Mouse (Mus musculus): Measurements from ENCODE around the gene Fbxw8. TPM values are rescaled to one million over a fixed set of nuclear protein-coding genes. Genes with fewer than 3 reads are reported as not detected.

Gene Fbxw8
- polyA plus RNA-seq, 1 experiment from 2014 or later, result 18.0 TPM

DNA sequence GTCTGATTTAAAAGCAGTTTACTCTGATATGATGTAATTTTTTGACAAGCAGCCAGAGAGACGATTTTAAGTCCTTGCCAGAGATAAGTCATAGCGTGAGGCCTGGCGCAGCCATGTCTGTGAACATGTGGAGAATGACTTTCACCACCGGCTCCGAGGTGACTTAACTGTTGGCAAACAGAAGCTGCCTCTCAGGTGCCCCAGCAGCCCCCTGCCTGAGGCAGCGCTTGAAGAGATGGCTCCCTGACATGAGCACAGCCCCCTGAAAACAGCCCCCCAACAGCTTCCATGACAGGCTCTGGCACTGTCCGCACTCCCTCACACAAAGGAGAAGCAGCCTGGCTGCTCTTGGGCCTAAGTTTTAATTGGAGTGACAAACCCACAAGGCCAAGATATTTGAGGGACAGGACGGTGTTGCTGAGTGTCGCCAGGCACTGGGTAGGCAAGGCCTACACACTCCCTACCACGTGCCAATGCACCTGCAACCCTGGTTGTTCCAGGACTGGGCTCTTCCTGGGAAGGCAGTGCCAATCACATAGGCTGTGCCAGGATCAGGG is 71.0 kb downstream of the Fbxw8 start:
- H3K4me2 ChIP-seq, result no peak overlapping the region
- 0 out of 2 replicates have a peak, but pooled peaks have one; percentile 44 for ATAC-seq (ENCODE audit: low FRiP score)
- H3K27me3 ChIP-seq (replicated peaks), result no peaks in the 10 kb centered on the region
- WGBS, result 48% methylated on average over 10 of the region's 10 CpGs
- no peaks in the 10 kb centered on the region for H3K36me3 ChIP-seq
- no peaks in the 10 kb centered on the region for H3K9me3 ChIP-seq (replicated peaks)
- H3K4me3 ChIP-seq (replicated peaks), result no peak overlapping the region
- H3K4me1 ChIP-seq, result peaks cover 93% of the 10 kb centered on the region
- H3K27ac ChIP-seq (replicated peaks), result peak overlapping the region; percentile 65
- H3K9ac ChIP-seq (replicated peaks), result 0 out of 2 replicates have a peak overlapping the region, but pooled peaks have one; percentile 6

DNA sequence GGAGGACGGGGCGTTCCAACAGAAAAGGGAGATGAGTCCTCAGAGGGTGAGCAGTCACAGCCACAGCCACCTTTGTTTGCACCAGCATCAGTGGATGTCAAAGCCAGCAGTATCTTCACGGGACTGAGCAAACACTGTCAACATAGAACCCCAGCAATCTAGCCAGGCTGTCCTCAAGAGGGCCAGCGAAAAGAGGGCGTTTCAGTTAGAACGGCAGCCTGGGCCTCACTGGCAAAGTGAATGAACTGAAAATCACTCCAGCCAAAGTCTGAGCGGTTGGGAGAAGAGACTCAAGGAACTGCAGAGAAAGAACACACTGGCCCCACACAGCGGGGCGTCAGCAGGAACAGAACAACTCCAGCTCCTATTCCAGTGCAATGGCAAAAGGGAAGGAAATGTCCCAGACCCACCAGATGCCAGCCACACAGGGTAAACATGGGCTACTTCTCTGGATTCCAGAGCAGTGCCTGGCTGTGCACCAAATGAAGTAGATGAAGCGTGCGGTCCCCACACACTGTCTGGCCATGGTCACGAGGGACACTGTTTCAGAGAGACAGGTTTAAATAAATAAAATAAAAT is 72.1 kb downstream of the Fbxw8 start:
- Histone ChIP-seq H3K4me3 (replicated peaks) (no peak overlapping the region), H3K27me3 (replicated peaks) (no peaks in the 10 kb centered on the region), H3K9ac (replicated peaks) (no peak overlapping the region), H3K4me1 (peaks cover 90% of the 10 kb centered on the region), H3K9me3 (replicated peaks) (no peaks in the 10 kb centered on the region), H3K4me2 (no peak overlapping the region), H3K27ac (replicated peaks) (peak overlapping the region; percentile 38), H3K36me3 (no peaks in the 10 kb centered on the region)
- 58% methylated on average over 12 of the region's 12 CpGs for WGBS
- no peak for ATAC-seq (ENCODE audit: low FRiP score)

DNA sequence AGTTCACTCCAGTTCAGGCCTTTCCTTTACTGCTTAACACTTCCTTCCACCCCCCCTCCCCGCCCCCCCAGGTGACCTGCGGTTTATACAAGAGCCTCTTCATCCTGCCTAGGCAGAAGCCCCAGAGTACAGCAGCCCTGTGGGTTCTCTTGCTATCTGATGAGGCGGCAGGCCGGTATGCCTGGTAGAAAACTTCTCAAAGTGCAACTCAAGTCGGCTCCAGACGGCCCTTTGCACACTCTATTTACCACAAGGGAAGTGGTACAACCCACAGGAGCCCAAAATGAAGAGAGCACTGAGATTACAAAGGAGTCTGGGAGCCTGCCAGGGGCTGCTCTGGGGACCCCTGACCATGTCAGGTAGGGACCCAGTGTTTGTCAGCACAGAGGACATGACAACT is 73.3 kb downstream of the Fbxw8 start:
- Histone ChIP-seq H3K27me3 (replicated peaks) (no peaks in the 10 kb centered on the region), H3K9ac (replicated peaks) (no peak overlapping the region), H3K9me3 (replicated peaks) (no peaks in the 10 kb centered on the region), H3K4me2 (no peak overlapping the region), H3K4me3 (replicated peaks) (no peak overlapping the region), H3K4me1 (peaks cover 91% of the 10 kb centered on the region), H3K27ac (replicated peaks) (no peak overlapping the region), H3K36me3 (peaks cover 3% of the 10 kb centered on the region; the same call in 1 of the 2 replicates)
- WGBS, result 79% methylated on average over 6 of the region's 6 CpGs
- ATAC-seq (ENCODE audit: low FRiP score), result no peak

DNA sequence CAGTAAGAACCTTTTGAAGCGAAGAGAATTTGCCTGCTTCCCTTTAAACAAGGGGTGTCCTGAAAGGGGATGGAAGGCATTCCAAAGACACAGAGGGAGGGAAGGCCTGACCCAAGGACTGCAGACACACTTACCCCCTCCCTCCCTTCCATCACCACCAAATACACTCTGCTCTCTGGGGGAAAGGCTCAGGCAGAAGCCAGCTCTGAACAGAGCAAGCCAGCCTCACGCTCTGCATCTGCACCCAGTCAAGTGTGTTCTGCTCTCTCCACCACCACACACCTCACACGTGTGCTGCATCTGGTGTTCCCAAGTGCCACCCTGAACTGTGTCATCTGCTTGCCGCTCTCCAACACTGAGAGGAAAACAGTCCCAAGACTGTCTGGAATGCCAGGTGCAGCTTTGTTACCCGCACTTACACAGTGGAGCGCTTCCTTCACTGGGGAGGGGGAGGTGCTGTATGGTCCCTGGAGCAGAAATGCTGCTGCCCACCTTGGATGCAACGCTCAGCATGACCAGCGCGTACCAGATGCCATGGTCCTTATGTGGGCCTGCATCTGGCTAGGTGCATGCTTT is 73.8 kb downstream of the Fbxw8 start:
- no peak overlapping the region for H3K4me3 ChIP-seq (replicated peaks)
- WGBS, result 59% methylated on average over 9 of the region's 9 CpGs
- no peak overlapping the region for H3K9ac ChIP-seq (replicated peaks)
- no peaks in the 10 kb centered on the region for H3K9me3 ChIP-seq (replicated peaks)
- no peak for ATAC-seq (ENCODE audit: low FRiP score)
- peaks cover 8% of the 10 kb centered on the region; the same call in 1 of the 2 replicates for H3K36me3 ChIP-seq
- H3K4me2 ChIP-seq, result no peak overlapping the region
- peaks cover 91% of the 10 kb centered on the region for H3K4me1 ChIP-seq
- H3K27me3 ChIP-seq (replicated peaks), result no peaks in the 10 kb centered on the region
- H3K27ac ChIP-seq (replicated peaks), result no peak overlapping the region

DNA sequence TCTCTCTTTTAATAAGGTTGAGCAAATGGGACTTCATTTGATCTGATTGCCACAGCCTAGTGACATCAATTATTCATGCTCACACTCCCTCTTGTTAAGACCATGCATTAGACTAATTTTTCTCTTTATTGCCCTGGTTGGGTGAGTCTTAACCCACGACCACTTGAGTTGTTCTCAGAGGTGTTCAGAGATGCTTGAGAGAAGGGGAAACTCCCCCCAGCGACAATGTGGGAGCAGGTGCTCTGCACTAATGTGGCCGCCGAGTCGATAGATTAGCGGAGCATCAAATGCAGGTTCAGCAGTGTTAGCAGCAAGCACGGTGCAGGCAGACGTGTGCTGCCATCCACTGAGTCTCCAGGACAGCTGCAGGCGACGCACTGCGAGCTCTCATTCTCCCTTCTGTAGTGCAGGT is 75.4 kb downstream of the Fbxw8 start:
- no peaks in the 10 kb centered on the region for H3K27me3 ChIP-seq (replicated peaks)
- no peak overlapping the region for H3K4me2 ChIP-seq
- no peak for ATAC-seq (ENCODE audit: low FRiP score)

DNA sequence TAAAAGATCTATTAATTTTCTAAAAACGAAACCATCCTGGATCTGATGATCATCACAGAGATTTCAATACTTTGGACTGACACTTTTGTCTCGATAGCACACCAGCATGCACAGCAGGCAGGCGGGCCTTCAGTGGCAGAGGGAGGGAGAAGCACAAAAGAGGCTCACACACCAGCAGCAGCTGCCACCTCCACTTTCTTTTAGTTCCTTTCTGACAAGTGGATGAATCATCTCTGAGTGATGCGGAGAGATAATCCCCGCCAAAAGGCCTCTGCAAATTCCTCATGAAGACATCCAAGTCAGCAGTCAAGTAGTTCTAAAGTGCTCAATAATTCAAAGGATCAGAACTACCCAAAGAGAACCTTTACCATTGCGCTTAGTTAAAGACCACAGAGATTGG is 75.9 kb downstream of the Fbxw8 start:
- ATAC-seq (ENCODE audit: low FRiP score), result no peak
- Histone ChIP-seq H3K4me1 (peaks cover 76% of the 10 kb centered on the region), H3K9me3 (replicated peaks) (no peaks in the 10 kb centered on the region), H3K27me3 (replicated peaks) (no peaks in the 10 kb centered on the region), H3K4me3 (replicated peaks) (no peak overlapping the region), H3K4me2 (no peak overlapping the region), H3K27ac (replicated peaks) (peak overlapping the region; percentile 62), H3K36me3 (peaks cover 18% of the 10 kb centered on the region), H3K9ac (replicated peaks) (no peak overlapping the region)
- WGBS, result 40% methylated on average over 6 of the region's 6 CpGs

More for the DNA sequence above, 75.4 kb downstream of the Fbxw8 start:
- 31% methylated on average over 11 of the region's 11 CpGs for WGBS
- H3K4me3 ChIP-seq (replicated peaks), result no peak overlapping the region
- H3K9me3 ChIP-seq (replicated peaks), result no peaks in the 10 kb centered on the region
- H3K27ac ChIP-seq (replicated peaks), result peak overlapping the region; percentile 62
- H3K36me3 ChIP-seq, result peaks cover 18% of the 10 kb centered on the region
- H3K4me1 ChIP-seq, result peaks cover 81% of the 10 kb centered on the region
- H3K9ac ChIP-seq (replicated peaks), result no peak overlapping the region; the same call in 1 of the 2 replicates

DNA sequence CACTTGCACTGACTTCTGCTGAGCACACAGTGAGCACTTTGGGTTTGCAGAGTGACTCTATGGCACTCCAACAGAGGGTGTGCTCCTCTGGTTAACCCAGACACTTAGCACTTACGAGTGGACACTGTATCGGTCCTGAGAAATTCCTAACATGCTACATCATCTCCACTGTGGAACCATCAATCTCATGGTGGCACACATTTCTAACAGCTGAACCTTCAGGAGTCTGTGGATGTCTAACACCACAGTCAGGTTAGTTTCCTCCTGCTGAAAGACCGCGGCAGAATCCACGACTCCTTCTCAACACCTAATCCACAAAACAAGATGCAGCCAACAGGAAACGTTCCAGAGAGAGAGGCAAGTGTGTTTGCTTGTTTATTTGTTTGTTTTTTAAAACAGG is 76.7 kb downstream of the Fbxw8 start:
- H3K36me3 ChIP-seq, result peaks cover 23% of the 10 kb centered on the region
- no peaks in the 10 kb centered on the region for H3K9me3 ChIP-seq (replicated peaks)
- 82% methylated on average over 6 of the region's 6 CpGs for WGBS
- H3K27me3 ChIP-seq (replicated peaks), result no peaks in the 10 kb centered on the region
- ATAC-seq (ENCODE audit: low FRiP score), result no peak
- H3K4me3 ChIP-seq (replicated peaks), result no peak overlapping the region
- no peak overlapping the region for H3K27ac ChIP-seq (replicated peaks)
- peaks cover 73% of the 10 kb centered on the region for H3K4me1 ChIP-seq
- no peak overlapping the region for H3K9ac ChIP-seq (replicated peaks)
- no peak overlapping the region for H3K4me2 ChIP-seq

DNA sequence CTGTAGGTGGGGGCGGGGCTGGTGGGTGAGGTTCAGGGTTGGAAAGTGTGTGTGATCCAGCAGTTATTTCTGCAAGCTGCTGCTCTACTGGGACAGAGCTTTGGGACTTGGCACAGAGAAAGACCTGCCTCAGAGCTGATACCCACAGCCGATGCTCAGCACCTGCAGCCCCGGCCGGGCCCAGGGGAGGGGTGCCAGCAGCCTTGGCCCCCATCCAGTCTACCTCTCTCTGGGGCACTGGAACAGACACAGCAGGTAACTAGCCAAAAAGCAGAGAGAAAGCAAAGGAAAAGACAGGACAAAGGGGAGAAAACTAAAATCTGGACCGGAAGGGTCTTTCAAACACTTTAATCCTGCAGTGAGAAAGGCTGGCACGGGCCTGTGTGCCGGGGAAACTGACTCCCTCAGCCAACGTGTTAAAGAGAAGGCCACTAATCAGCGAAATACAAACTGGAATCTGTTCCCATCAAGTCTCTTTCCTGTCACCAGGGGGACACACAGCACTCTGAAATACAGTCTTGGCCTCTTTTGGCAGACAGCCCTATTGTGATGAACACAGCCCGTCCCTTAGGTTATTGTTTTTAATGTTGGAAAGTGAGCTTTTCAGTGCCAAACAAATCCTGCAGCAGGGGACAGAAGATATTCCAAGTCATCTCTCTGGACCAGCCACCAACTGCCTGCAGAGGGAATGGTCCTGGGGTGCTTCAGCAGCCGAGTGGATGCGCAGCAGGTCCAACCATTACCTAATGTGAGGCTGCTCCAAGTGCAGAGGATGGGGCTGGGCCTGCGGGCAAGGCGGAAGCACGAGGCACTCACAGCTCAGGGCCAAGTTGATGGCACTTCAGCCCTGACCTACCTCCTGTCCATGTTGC is 78.3 kb downstream of the Fbxw8 start:
- Histone ChIP-seq H3K9ac (replicated peaks) (no peak overlapping the region), H3K9me3 (replicated peaks) (no peaks in the 10 kb centered on the region)
- 61% methylated on average over 15 of the region's 15 CpGs for WGBS

DNA sequence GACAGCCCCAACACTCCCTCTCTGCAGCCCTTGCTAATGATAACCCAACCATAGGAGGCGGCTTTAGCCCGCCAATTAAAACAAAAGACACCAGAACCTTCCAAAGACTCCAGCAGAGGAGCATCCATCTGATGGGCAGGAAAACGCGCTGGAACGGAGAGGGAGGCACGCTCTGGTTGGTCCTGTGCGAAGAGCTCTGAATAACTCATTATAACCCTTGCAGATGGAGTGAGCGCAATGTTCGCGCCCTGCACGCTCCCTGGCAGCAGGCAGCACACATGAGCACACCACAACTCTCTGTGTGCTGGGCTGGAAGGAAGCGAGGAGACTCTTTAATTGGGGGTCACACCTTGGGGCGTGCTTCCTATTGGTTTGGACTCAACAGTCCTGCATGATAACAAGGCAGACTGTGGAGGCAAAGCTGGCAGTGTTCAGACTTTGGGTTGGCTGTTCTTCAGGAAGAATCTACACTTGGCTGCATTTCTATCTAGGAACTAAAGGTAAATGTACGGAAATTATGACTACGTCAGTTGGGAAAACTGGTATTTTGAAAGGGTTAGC is 82.0 kb downstream of the Fbxw8 start:
- Histone ChIP-seq H3K9ac (replicated peaks) (no peak overlapping the region), H3K27ac (replicated peaks) (0 out of 2 replicates have a peak overlapping the region, but pooled peaks have one; percentile 6), H3K4me2 (no peak overlapping the region), H3K9me3 (replicated peaks) (no peaks in the 10 kb centered on the region), H3K4me3 (replicated peaks) (no peak overlapping the region), H3K4me1 (peaks cover 31% of the 10 kb centered on the region), H3K36me3 (peaks cover 37% of the 10 kb centered on the region), H3K27me3 (replicated peaks) (no peaks in the 10 kb centered on the region)
- ATAC-seq (ENCODE audit: low FRiP score), result no peak
- 57% methylated on average over 15 of the region's 15 CpGs for WGBS

More for the DNA sequence above, 78.3 kb downstream of the Fbxw8 start:
- no peak overlapping the region for H3K4me3 ChIP-seq (replicated peaks)
- no peak overlapping the region for H3K4me2 ChIP-seq
- H3K36me3 ChIP-seq, result peaks cover 23% of the 10 kb centered on the region
- H3K4me1 ChIP-seq, result peaks cover 63% of the 10 kb centered on the region
- H3K27ac ChIP-seq (replicated peaks), result peak overlapping the region; percentile 56
- ATAC-seq (ENCODE audit: low FRiP score), result peak; percentile 51; the same call in 1 of the 2 replicates
- no peaks in the 10 kb centered on the region for H3K27me3 ChIP-seq (replicated peaks)

DNA sequence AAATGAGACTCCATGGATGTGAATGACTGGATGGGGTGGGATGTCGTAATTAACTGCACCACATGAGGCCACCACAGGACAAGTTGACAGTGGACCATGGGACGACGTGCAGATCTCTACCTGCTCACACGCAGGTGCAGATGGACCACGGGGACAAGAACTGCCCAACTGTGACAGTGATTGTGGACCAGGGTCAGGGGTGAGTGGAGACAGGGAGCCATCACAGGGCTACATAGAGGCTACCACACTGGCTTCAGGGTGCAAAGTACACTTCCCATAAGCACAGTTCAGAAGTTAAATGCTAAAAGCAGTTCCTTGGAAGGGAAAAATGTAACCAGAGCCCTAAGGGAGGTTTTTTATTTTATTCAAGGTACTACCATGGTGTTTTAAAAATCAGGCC is 83.5 kb downstream of the Fbxw8 start:
- Histone ChIP-seq H3K27ac (replicated peaks) (no peak overlapping the region), H3K4me2 (no peak overlapping the region), H3K9ac (replicated peaks) (no peak overlapping the region), H3K27me3 (replicated peaks) (no peaks in the 10 kb centered on the region), H3K36me3 (peaks cover 37% of the 10 kb centered on the region), H3K9me3 (replicated peaks) (no peaks in the 10 kb centered on the region), H3K4me1 (peaks cover 18% of the 10 kb centered on the region), H3K4me3 (replicated peaks) (no peak overlapping the region)
- no peak for ATAC-seq (ENCODE audit: low FRiP score)
- 57% methylated on average over 5 of the region's 5 CpGs for WGBS

DNA sequence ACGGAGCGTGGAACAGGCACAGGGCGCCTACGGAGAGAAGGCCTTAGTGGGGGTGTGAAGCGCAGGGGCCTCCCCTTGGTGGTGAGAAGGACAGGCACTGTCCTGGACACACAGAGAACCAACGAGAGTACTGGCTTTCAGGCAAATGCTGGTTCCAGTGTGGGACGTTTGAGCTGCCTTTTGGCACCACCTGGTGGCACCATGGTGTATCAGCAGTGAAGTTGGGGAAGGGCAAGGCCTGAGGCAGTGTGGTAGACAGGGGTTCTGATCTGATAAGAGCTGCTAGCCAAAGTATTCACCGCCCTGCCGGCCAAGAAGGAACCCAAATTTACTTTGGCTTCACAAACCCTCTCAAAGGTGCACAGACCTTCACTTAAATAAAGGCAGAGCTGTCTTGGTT is 85.9 kb downstream of the Fbxw8 start:
- no peak overlapping the region for H3K27ac ChIP-seq (replicated peaks)
- peaks cover 27% of the 10 kb centered on the region for H3K4me1 ChIP-seq
- no peaks in the 10 kb centered on the region for H3K9me3 ChIP-seq (replicated peaks)
- peak; percentile 45; the same call in 1 of the 2 replicates for ATAC-seq (ENCODE audit: low FRiP score)
- no peak overlapping the region for H3K4me3 ChIP-seq (replicated peaks)
- WGBS, result 48% methylated on average over 9 of the region's 9 CpGs
- H3K9ac ChIP-seq (replicated peaks), result no peak overlapping the region
- H3K36me3 ChIP-seq, result peaks cover 23% of the 10 kb centered on the region
- no peak overlapping the region for H3K4me2 ChIP-seq
- no peaks in the 10 kb centered on the region for H3K27me3 ChIP-seq (replicated peaks)

All from neural tube, embryonic 15.5 days (tissue).